Mouse (Mus musculus) hindbrain, postnatal 0 days (tissue): Measurements from ENCODE around the gene Mmel1. TPM values are rescaled to one million over a fixed set of nuclear protein-coding genes. Genes with fewer than 3 reads are reported as not detected.

Experiments used
- ATAC-seq: fragments of 200-750 bp; cut with Nextera tagmentation; 2 replicates; pipeline ENCODE4 v1.8.0; 2017; ENCODE audit warnings: mild to moderate bottlenecking, moderate TSS enrichment, moderate library complexity
- DNase-seq: peaks from one replicate; pipeline ENCODE4 v3.0.0-alpha.2; 2015; ENCODE audit warnings: low spot score
- H3K27ac ChIP-seq: fragments of 300-500 bp; sonication (generic); 2 replicates; pipeline ENCODE4 v1.5.1; 2014; ENCODE audit warnings: mild to moderate bottlenecking
- H3K27me3 ChIP-seq: fragments of 300-500 bp; sonication (generic); 2 replicates; pipeline ENCODE4 v1.6.1; 2014; ENCODE audit warnings: low read length, mixed read lengths; ENCODE audit not compliant: insufficient read depth
- H3K36me3 ChIP-seq: fragments of 300-500 bp; sonication (generic); 2 replicates; pipeline ENCODE4 v1.6.1; 2014; ENCODE audit warnings: low read length, mixed read lengths; ENCODE audit not compliant: insufficient read depth
- H3K4me1 ChIP-seq: fragments of 300-500 bp; sonication (generic); 2 replicates; pipeline ENCODE4 v1.6.1; 2014; ENCODE audit warnings: antibody characterized with exemption, low read length, mixed read lengths; ENCODE audit not compliant: insufficient read depth
- H3K4me2 ChIP-seq: fragments of 300-500 bp; sonication (generic); 2 replicates; pipeline ENCODE4 v1.6.1; 2014; ENCODE audit warnings: low read depth, mild to moderate bottlenecking, low read length, moderate library complexity, mixed read lengths
- H3K4me3 ChIP-seq: fragments of 300-500 bp; sonication (generic); 2 replicates; pipeline ENCODE4 v1.5.1; 2014; ENCODE audit warnings: low read length
- H3K9ac ChIP-seq: fragments of 300-500 bp; sonication (generic); replicated peaks from 2 replicates; pipeline ENCODE4 v1.6.1; 2014; ENCODE audit warnings: mild to moderate bottlenecking, low read length, moderate library complexity, mixed read lengths
- H3K9me3 ChIP-seq: fragments of 300-500 bp; sonication (generic); 2 replicates; pipeline ENCODE4 v1.6.1; 2016; ENCODE audit warnings: low read length, mixed read lengths
- CTCF ChIP-seq: IDR thresholded peaks from 2 replicates; pipeline ENCODE4 v1.5.1; 2016; ENCODE audit warnings: antibody characterized with exemption, control low read depth, low read depth
- WGBS: fragments of 180-500 bp; shearing (Covaris S2); extraction: QIAGEN DNeasy Blood & Tissue Kit; methylation state at CpG from one replicate; pipeline ENCODE4 v1.1.7; 2014; 5-methylcytosine and 5-hydroxymethylcytosine counted together
- polyA plus RNA-seq: library from polyadenylated mRNA; unstranded; fragments of >200 nt; fragmentation: Nextera tagmentation; extraction: Ambion mirVana; gene quantifications from 2 replicates; pipeline ENCODE4 v1.2.1, GENCODE M21; 2015
- total RNA-seq: library from RNA; depleted of rRNA; stranded (reverse); fragments of >200 nt; gene quantifications from 2 replicates; pipeline ENCODE4 v1.2.3, GENCODE M21; 2014

The Mmel1 gene
- total and polyA plus RNA-seq, 2 experiments from 2014 or later: 0.93 to 1.6 TPM

- DNase-seq (no peak), ATAC-seq (no peak)
- Histone ChIP-seq H3K4me3 (no peak overlapping the region), H3K36me3 (no peaks in the 10 kb centered on the region), H3K9ac (no peak overlapping the region), H3K4me1 (no peaks in the 10 kb centered on the region), H3K27me3 (no peaks in the 10 kb centered on the region), H3K9me3 (no peaks in the 10 kb centered on the region), H3K27ac (no peak overlapping the region), H3K4me2 (no peak overlapping the region)
- TF ChIP-seq CTCF: no peak
- 68% methylated on average over 9 of the region's 9 CpGs for WGBS
Observed at GRCm38 (mm10) chr4:154926969-154927898, 57.8 kb downstream of the Mmel1 start.

GRCm38 (mm10) chr4:154927899-154928337 lies 58.5 kb downstream of the Mmel1 start:
- TF ChIP-seq CTCF: no peak
- no peak overlapping the region for H3K4me2 ChIP-seq
- WGBS: 76% methylated on average over 5 of the region's 5 CpGs
- no peak overlapping the region for H3K4me3 ChIP-seq
- H3K9ac ChIP-seq: no peak overlapping the region
- H3K27ac ChIP-seq: no peak overlapping the region
- H3K9me3 ChIP-seq: no peaks in the 10 kb centered on the region
- no peaks in the 10 kb centered on the region for H3K36me3 ChIP-seq
- no peak for DNase-seq
- no peaks in the 10 kb centered on the region for H3K27me3 ChIP-seq
- H3K4me1 ChIP-seq: no peaks in the 10 kb centered on the region
- no peak for ATAC-seq

- no peak within 1 kb of the TSS for H3K27ac ChIP-seq
- no peak for DNase-seq
- H3K4me1 ChIP-seq: 0 out of 2 replicates have a peak, but pooled peaks cover 2% of the 10 kb centered on the region
- H3K27me3 ChIP-seq: no peaks in the 10 kb centered on the region
- WGBS: 55% methylated on average over 12 of the region's 12 CpGs
- H3K9me3 ChIP-seq: no peaks in the 10 kb centered on the region
- H3K36me3 ChIP-seq: no peaks in the 10 kb centered on the region
- no peak within 1 kb of the TSS for H3K4me2 ChIP-seq
- no peak within 1 kb of the TSS for H3K9ac ChIP-seq
- no peak within 1 kb of the TSS for H3K4me3 ChIP-seq
- ATAC-seq: no peak
- no peak for TF ChIP-seq CTCF
Observed at GRCm38 (mm10) chr4:154928395-154929087, 59.2 kb downstream of the Mmel1 start, which contains the start of gene Tnfrsf14. Tnfrsf14 (minus strand) TSS chr4:154928563.

- Histone ChIP-seq H3K4me2 (no peak overlapping the region), H3K9ac (no peak overlapping the region), H3K9me3 (no peaks in the 10 kb centered on the region), H3K4me1 (0 out of 2 replicates have a peak, but pooled peaks cover 5% of the 10 kb centered on the region), H3K36me3 (no peaks in the 10 kb centered on the region), H3K27me3 (no peaks in the 10 kb centered on the region), H3K4me3 (no peak overlapping the region), H3K27ac (no peak overlapping the region)
- TF ChIP-seq CTCF: no peak
- ATAC-seq (no peak), DNase-seq (no peak)
- WGBS: 80% methylated on average over 12 of the region's 12 CpGs
Observed at GRCm38 (mm10) chr4:154929088-154929660, 59.8 kb downstream of the Mmel1 start.

- Histone ChIP-seq H3K4me3 (no peak overlapping the region), H3K9me3 (no peaks in the 10 kb centered on the region), H3K27me3 (no peaks in the 10 kb centered on the region), H3K27ac (no peak overlapping the region), H3K4me1 (peaks cover 8% of the 10 kb centered on the region; the same call in 1 of the 2 replicates), H3K9ac (no peak overlapping the region), H3K36me3 (no peaks in the 10 kb centered on the region), H3K4me2 (no peak overlapping the region)
- 57% methylated on average over 13 of the region's 13 CpGs for WGBS
- DNase-seq (no peak), ATAC-seq (no peak)
- no peak for TF ChIP-seq CTCF
Observed at GRCm38 (mm10) chr4:154933306-154933907, 64.0 kb downstream of the Mmel1 start.

- 99% methylated on average over 2 of the region's 2 CpGs for WGBS
- H3K4me1 ChIP-seq: peaks cover 8% of the 10 kb centered on the region; the same call in 1 of the 2 replicates
- ATAC-seq (no peak), DNase-seq (no peak)
- H3K27me3 ChIP-seq: no peaks in the 10 kb centered on the region
- no peak for TF ChIP-seq CTCF
- no peak overlapping the region for H3K4me3 ChIP-seq
- H3K9ac ChIP-seq: no peak overlapping the region
- no peaks in the 10 kb centered on the region for H3K36me3 ChIP-seq
- no peak overlapping the region for H3K4me2 ChIP-seq
- H3K9me3 ChIP-seq: no peaks in the 10 kb centered on the region
- H3K27ac ChIP-seq: no peak overlapping the region
Observed at GRCm38 (mm10) chr4:154934800-154935199, 65.4 kb downstream of the Mmel1 start.
